Mouse (Mus musculus) splenic B cell, adult 2 months (primary cell): ENCODE data around the gene Nfia.

ENCODE experiments used
- DNase-seq: peaks from one replicate; pipeline ENCODE4 v3.0.0-alpha.2; 2011; ENCODE audit warnings: low read depth, low spot score
- H3K27me3 ChIP-seq: 2 replicates; pipeline ENCODE4 v1.6.1; 2012; ENCODE audit warnings: mild to moderate bottlenecking, low read length, moderate library complexity, mixed read lengths; ENCODE audit not compliant: control insufficient read depth, poor library complexity, insufficient read depth, severe bottlenecking
- H3K36me3 ChIP-seq: 2 replicates; pipeline ENCODE4 v1.6.1; 2012; ENCODE audit warnings: mild to moderate bottlenecking, low read length, moderate library complexity, mixed read lengths; ENCODE audit not compliant: control insufficient read depth, poor library complexity, insufficient read depth, severe bottlenecking

The Nfia gene

DNA sequence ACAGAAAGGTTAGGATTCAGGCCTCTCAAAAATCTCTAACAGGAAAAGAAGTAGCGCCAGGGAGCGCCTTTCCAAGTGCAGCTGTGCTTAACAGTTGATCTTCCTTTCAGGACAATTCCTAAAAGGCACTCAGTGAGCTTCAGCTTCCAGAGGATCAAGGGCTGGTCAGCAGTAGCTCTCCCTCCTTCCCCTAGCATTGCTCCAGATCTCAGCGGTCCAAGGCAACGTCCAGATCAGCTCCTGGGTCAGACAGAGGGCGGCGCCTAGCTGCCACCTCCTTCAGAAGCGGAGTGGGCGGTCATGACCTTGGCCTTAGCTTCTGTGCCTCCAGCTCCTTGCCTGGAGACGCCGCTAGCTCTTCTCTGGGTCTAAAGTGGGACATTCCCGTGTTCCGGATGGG, 18.3 kb upstream of the Nfia start:
- DNase-seq = no peak
- no peaks in the 10 kb centered on the region for H3K36me3 ChIP-seq
- H3K27me3 ChIP-seq = peaks cover 1% of the 10 kb centered on the region; the same call in 1 of the 2 replicates

DNA sequence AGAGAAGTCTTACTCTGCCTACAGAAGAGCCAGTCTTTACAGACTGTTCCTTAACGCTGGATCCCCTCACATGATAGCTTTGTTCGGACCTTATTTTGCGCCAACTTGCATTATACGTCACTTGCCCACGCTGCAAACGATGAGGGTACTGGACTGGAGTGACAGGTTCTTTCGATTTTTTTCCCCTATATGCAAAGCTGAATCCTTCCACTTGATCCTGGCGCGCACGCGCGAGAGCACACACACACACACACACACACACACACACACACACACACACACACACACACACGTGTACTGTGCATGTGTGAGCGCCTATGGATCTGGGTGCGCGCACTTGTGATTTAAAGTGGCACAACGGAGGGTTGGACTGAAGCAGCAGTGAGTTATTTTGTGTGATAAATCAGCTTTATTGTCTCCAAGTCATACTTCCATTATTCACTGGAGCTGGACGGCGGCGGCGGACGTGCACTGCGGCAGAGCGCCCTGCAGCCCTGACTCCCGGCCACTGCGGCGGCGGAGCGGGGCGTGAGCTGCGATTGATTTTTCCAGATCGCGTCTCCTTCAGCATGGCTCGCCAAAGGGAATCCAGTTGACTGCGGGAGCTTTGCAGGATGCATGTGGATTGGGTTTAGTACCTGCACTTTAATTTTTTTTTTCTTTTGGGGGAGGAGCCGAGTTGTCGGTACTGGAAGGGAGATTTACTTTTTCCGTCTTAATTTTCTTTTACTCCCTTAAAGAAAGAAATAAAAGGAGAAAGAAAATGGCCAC, 15.1 kb upstream of the Nfia start:
- peak; percentile 53 for DNase-seq
- peaks cover 1% of the 10 kb centered on the region; the same call in 1 of the 2 replicates for H3K27me3 ChIP-seq
- no peaks in the 10 kb centered on the region for H3K36me3 ChIP-seq

DNA sequence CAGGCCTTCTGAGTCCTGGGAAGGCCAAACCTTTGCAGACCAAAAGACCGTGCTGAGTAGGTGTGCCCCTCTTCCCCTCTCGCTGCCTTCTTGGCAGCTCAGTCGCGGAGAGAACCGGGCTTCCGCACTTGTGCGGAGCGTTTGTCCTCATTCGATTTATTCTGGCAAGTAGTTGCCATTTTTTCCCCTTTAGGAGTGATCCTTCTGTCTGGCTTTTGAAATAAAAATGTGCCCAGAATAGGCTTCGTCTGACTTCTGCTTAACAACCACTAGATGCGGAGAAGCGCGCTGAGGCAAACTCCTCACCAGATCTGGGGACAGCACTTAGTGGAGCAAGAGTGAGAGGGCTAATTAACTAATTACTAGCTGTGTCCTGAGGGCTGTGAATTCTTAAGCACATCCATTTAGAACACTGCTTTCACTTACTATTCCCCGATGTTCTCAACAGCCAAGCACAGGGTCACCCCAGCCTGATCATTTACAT, 14.5 kb upstream of the Nfia start:
- Histone ChIP-seq H3K27me3 (peaks cover 1% of the 10 kb centered on the region; the same call in 1 of the 2 replicates), H3K36me3 (no peaks in the 10 kb centered on the region)
- DNase-seq = peak; percentile 38

DNA sequence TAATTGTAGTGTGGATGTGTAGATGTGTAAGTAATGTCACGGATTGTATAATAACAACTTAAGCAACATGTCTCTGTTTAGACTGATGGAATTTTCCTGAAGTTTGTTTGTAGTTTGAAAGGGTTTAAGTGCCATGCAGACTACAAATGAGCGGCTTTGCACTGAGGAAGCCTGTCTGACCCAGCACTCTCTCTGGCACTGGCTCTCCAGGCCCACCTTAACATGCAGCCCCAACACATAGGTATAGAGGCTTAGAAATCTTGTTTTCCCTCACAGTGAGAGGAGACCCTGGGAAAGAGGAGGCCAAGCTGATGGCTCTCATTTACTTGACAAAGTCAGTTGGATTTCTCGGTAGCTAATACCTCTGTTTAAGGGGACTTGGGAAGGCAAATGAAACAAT, 13.9 kb upstream of the Nfia start:
- Histone ChIP-seq H3K36me3 (no peaks in the 10 kb centered on the region), H3K27me3 (peaks cover 1% of the 10 kb centered on the region; the same call in 1 of the 2 replicates)
- DNase-seq = no peak

GRCm38 (mm10) chr4:97764616-97765015, 7.9 kb upstream of the Nfia start:
- H3K27me3 ChIP-seq = no peaks in the 10 kb centered on the region
- H3K36me3 ChIP-seq = no peaks in the 10 kb centered on the region
- no peak for DNase-seq

DNA sequence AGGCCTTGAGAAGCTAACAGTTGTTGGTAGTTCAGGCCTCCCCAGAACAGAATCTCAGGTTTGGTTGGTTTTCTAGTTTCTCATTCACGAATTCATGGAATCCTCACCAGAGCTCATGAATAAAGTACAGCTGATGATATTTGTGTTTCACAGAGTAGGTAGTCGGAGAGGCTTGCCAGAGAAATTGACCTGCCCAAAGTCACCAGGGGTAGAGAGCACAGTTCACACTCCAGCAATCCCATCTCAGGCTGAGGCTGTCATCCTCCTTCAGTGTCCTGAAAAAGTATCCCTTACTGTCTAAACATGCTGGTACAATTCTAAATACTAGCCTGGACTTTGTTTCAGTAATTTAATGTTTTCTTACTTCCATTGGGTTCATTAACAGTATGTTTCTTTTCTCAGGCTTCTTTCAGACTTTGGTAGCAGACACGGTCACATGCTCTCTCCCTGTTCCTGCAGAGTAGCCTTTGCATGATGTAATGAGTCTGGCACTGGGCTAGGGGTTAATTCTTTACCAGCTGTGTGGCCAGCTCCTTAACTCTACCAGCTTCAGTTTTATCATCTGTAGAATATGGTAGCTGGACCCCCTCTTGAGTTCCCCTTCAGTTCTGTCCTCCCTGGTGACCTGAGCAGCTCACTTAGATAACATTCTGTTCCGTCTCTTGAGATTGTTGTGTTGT, 7.1 kb upstream of the Nfia start:
- Histone ChIP-seq H3K36me3 (no peaks in the 10 kb centered on the region), H3K27me3 (no peaks in the 10 kb centered on the region)
- no peak for DNase-seq

DNA sequence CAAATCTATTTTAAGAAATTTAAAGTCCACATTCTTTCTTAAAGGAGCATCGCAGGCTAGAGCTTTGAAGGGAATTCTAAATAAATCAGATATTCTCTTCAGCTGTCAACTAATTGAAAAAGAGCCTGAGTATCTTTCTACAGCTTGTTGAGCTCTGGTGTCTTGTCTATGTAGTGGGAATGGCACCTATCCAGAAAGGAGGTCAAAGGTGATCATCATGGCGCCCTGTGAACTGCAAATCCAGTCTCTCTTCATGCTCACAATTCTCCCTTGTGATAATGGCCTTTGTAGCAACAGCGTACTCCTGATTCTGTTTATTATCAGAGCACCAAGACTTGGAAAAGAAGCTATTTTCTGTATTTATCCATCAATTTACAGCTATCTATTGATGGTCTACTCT, 6.4 kb upstream of the Nfia start:
- Histone ChIP-seq H3K36me3 (no peaks in the 10 kb centered on the region), H3K27me3 (no peaks in the 10 kb centered on the region)
- DNase-seq = no peak

- Histone ChIP-seq H3K36me3 (no peaks in the 10 kb centered on the region), H3K27me3 (no peaks in the 10 kb centered on the region)
- no peak for DNase-seq
These were observed 5.5 kb upstream of the Nfia start for GRCm38 (mm10) chr4:97767025-97767424.

DNA sequence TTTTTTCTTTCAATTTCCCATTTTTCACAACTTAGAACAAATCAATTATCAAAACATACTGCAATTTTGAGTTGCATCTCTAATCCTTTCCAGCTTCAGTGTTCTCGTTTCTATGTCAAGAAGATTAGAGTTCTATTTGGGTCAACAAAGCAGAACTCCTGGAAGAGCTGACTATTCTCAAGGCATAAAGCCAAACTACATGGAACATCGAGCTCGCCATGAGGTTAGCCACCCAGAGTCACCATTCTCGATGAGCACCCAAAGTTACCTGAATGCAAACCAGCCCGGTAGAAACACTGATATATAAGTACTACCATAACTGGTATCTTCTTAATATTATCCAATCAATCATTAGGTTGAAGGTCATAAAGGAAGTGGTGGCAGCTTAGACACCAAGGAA, 5.0 kb upstream of the Nfia start:
- no peak for DNase-seq
- no peaks in the 10 kb centered on the region for H3K36me3 ChIP-seq
- no peaks in the 10 kb centered on the region for H3K27me3 ChIP-seq

- no peaks in the 10 kb centered on the region for H3K36me3 ChIP-seq
- no peaks in the 10 kb centered on the region; the same call in 1 of the 2 replicates for H3K27me3 ChIP-seq
- no peak for DNase-seq
These were observed 2.7 kb upstream of the Nfia start for GRCm38 (mm10) chr4:97769861-97770260.

DNA sequence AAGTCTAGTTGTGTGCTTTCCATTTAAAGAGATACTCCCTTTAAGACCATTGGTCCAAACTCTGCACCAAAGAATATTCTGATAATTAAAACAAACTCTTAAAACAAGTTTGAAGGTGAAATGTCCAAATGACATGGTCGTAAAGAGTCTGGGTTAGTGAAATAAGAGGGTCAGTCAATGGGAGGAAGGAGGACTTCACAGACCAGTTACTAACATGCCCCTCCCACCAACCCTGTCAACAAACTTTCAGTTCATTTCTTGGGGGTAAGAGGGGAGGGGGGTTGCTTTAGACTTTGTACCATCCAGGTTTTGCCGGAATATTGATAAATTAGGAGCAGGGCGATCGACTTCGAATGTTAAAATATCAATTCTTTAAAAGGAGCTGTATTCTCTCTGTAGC, 1.1 kb upstream of the Nfia start:
- Histone ChIP-seq H3K27me3 (peaks cover 2% of the 10 kb centered on the region; the same call in 1 of the 2 replicates), H3K36me3 (no peaks in the 10 kb centered on the region)
- no peak for DNase-seq

DNA sequence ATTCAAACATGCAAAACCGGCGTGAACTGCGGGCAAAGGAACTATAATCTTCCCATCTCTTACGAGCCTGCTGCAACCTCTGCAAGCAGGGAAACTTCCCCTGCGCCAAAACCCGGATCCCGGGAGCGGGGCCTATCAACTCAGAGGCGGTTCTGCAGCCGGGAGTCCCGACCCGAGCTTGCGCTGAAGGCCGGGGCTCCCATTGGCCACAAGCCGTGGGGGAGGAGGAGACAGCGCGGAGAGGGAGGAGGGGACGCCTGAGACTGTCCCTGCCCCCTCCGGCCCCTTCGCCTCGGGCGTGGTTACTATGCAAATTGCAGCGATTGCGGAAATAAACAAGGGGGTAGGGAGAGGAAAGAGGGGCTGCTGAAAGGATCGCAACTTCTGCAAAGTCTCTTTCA, 450 bp upstream of the Nfia start:
- H3K36me3 ChIP-seq = no peaks in the 10 kb centered on the region
- peaks cover 2% of the 10 kb centered on the region; the same call in 1 of the 2 replicates for H3K27me3 ChIP-seq
- peak; percentile 95 for DNase-seq

DNA sequence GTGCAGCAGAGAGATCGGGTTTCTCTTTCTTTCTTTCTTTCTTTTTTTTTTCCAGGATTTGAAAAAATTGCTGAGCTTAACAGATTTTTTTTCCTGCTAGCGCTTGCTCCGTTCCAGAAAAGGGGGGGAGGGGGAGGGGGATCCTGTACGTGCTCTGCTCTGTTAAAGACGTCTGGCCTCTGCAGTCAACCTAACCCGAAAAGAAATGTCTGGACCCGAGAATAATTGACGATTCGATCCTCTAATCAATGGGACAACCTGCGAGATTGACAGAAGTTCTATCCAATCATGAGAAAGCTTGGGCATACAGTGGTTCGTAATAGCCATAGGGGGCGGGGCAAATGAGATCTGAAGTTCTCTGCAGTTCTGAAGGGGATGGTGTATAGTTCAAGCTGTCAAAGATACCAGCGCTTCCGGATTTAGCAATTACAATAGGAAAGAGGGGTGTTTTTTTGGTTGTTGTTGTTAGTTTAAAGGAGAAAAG, 618 bp downstream of the Nfia start:
- Histone ChIP-seq H3K27me3 (peaks cover 7% of the 10 kb centered on the region; the same call in 1 of the 2 replicates), H3K36me3 (no peaks in the 10 kb centered on the region)
- peak; percentile 99 for DNase-seq

DNA sequence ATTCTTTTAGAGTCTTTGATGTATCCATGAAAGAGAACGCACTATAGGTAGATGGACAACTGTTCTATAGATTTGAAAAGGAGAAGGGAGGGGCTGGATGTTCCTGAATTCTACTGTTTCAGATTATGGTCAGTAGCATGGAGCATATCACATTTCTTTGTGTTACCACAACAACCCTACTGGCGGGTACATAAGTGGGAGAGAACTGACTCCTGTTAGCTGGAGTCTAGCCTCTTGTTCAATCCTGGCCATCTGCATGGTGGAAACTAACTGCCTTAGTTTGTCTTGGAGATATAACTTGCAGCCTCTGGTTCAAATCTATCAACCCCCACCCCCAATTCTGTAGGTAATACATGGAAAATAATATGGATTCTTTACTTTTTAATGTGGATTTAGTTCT, 1.3 kb downstream of the Nfia start:
- DNase-seq = no peak
- Histone ChIP-seq H3K36me3 (no peaks in the 10 kb centered on the region; the same call in 1 of the 2 replicates), H3K27me3 (peaks cover 7% of the 10 kb centered on the region; the same call in 1 of the 2 replicates)

- no peak for DNase-seq
- Histone ChIP-seq H3K36me3 (no peaks in the 10 kb centered on the region; the same call in 1 of the 2 replicates), H3K27me3 (peaks cover 7% of the 10 kb centered on the region; the same call in 1 of the 2 replicates)
These were observed 2.0 kb downstream of the Nfia start for GRCm38 (mm10) chr4:97774446-97774950.
